Mouse (Mus musculus) liver (tissue): Measurements from ENCODE around the gene Lrrc25.
A peak's percentile ranks its signal among the peaks of the same experiment; 100 is the strongest.

ENCODE experiments used
- DNase-seq: peaks from one replicate; pipeline ENCODE4 v3.0.0-alpha.2; 2020; ENCODE audit warnings: mixed read lengths

Lrrc25 gene

DNA sequence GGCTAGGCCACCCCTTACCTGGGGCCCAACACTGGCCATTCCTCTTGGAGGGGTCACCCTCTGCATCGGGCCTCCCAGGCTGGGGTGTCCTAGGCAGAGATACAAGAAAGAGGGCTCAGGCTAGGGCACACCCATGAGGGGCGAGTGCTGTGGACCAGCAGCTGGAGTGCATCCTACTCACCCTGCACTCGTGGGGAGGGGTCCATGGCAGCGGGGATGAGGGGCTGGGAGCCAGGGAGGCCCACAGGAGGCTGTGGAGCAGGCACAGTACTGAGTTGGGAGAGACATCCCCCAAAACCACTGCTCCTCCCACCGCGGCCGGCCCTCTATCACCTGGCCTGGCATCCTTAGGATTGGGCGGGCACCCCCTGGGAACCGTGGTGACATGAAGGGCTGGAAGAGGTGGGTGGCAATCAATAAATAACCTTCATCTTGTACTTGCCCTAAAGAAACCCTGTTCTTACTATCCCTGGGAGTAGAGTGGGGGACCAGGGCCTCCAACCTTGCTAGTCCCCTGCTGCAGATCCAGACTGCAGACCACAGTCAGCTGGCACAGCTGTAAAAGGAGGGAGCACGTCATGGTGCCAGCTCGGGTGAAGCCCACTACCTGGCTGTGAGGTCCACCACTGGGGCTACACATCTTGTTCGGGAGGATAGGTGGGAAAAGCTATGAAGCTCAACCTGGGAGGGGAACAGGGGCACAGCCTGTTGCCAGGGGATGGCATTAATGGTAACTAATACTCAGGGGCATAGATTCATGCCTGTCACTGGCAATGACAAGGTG is 16.3 kb upstream of the Lrrc25 start:
- DNase-seq: no peak

GRCm38 (mm10) chr8:70600473-70601270 is 15.3 kb upstream of the Lrrc25 start:
- no peak for DNase-seq

GRCm38 (mm10) chr8:70601271-70601649 is 14.7 kb upstream of the Lrrc25 start:
- DNase-seq: peak; percentile 94

DNA sequence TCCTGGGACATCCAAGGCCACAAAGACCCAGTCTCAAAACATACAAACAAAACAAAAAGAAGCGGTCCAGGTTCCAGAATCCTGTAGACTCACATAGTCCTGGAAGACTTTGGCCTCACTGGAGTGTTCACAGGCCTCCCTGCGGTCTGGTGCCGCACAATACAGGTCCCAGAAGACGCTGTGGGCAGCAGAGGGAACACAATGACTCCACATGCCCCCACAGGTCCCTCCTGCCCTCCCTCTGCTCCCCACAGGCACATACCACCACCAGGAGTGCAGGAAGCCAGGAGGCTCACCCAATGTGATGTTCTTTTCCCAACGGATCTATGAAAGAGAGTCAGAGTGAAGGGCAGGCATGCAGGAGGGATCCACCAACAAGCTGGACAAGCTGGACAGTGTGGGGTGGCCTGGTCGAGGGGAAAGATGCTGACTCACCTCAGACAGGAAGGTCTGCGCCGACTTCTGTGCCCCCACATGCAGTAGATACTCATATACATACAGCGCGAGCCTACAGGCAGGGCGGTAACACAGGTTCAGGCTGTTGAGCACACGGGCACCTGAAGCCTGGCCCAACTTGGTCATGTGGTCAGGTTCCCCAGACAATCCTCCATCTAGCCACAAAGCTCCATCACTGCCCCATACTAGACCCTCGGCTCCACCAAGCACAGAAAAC is 13.7 kb upstream of the Lrrc25 start:
- no peak for DNase-seq

GRCm38 (mm10) chr8:70604558-70604957 is 11.4 kb upstream of the Lrrc25 start:
- no peak for DNase-seq

GRCm38 (mm10) chr8:70605871-70606779 is 9.8 kb upstream of the Lrrc25 start:
- DNase-seq: no peak

GRCm38 (mm10) chr8:70606780-70607602 is 9.0 kb upstream of the Lrrc25 start:
- no peak for DNase-seq

- DNase-seq: no peak
Observed at GRCm38 (mm10) chr8:70607603-70607897, 8.4 kb upstream of the Lrrc25 start.

GRCm38 (mm10) chr8:70607898-70608748 is 7.8 kb upstream of the Lrrc25 start:
- peak; percentile 73 for DNase-seq

GRCm38 (mm10) chr8:70608749-70609367 is 7.1 kb upstream of the Lrrc25 start, which contains the start of gene Ssbp4:
Gene Ssbp4 (minus strand): TSS chr8:70608872.
- DNase-seq: no peak

DNA sequence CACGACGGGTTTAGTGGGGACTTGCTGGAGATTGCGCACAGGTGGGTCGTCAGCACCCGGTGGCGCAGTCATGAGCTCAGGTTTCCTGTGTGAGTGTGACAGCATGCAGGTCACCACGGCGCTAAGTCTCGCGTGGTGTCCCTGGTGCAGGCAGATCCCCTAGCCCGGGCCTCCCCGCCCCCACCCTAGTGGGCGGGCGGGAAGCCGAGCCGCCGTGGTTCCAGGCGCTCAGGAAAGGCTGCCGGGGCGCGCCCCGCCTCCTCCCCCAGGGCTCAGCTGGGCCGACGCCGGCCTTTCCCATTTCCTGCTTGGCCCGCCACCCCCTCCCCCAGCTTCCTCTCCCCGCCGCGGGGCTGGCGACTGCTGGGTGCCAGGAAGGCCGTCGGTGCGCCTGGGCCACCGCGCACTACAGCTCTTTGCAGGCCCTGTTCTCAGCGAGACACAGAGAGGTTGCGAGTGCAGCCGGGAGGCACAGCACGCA is 6.5 kb upstream of the Lrrc25 start:
- DNase-seq: peak; percentile 86

GRCm38 (mm10) chr8:70609849-70610795 is 5.8 kb upstream of the Lrrc25 start:
- peak; percentile 92 for DNase-seq

GRCm38 (mm10) chr8:70610796-70611771 is 4.9 kb upstream of the Lrrc25 start:
- peak; percentile 90 for DNase-seq

DNA sequence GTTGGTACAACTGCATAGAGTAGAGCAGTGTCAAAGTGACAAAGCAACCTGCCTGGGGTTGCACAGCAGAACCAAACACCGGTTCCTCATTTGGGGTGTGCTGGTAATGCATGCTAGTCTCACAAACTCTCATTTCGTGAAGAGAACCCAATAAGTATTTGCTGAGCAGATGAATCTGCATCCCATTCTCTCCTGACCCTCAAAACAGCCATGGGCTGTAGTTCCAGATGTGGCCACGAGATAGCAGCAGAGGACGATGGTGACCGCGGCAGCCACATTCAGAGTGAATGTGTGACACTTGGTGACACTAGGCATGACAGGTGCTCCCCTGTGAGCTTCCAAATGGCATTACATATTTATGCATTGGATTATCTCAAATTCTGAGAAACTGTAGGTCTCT is 4.1 kb upstream of the Lrrc25 start:
- peak; percentile 91 for DNase-seq

- no peak for DNase-seq
Observed at GRCm38 (mm10) chr8:70613763-70614162, 2.2 kb upstream of the Lrrc25 start.

- DNase-seq: no peak
Observed at GRCm38 (mm10) chr8:70614469-70614868, 1.5 kb upstream of the Lrrc25 start.

GRCm38 (mm10) chr8:70615281-70615680 is 674 bp upstream of the Lrrc25 start:
- no peak for DNase-seq

DNA sequence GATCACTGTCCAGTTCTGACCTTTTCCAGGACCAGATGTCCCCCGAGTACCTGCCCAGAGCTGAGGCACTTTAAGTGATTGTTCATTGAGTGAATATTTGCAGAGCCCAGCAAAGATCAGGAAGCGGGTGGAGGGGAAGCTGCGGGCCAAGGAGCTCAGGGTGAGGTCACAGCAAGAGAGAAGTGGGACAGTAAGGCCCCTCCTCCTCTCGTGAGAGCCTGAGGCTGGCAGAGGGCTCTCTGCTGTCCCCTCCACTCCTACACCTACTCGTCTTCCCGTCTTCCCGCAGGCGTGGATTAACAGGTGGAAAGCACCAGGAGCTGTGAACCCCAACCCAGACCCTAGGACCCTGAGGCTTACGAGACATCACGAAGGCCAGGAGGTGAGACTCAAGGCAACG is 690 bp downstream of the Lrrc25 start:
- DNase-seq: no peak
